Mouse (Mus musculus) ES-E14 (cell line): Measurements from ENCODE around the gene Mafk. TPM values are rescaled to one million over a fixed set of nuclear protein-coding genes. Genes with fewer than 3 reads are reported as not detected.

Experiments
- DNase-seq: peaks from one replicate; pipeline ENCODE4 v3.0.0-alpha.2; 2013; ENCODE audit warnings: low read depth, low spot score
- H3K27ac ChIP-seq: 2 replicates; pipeline ENCODE4 v1.5.1; 2012; ENCODE audit warnings: low read depth, mild to moderate bottlenecking, low read length, moderate library complexity, mixed read lengths; ENCODE audit not compliant: poor library complexity, insufficient read depth, severe bottlenecking
- H3K36me3 ChIP-seq: 2 replicates; pipeline ENCODE4 v1.6.1; 2012; ENCODE audit warnings: mild to moderate bottlenecking, low read length, moderate library complexity, mixed read lengths; ENCODE audit not compliant: control insufficient read depth, poor library complexity, insufficient read depth, severe bottlenecking
- H3K4me1 ChIP-seq, 2 experiments: fragments of 150-350 bp in 1 of 2; sonication (generic) in 1 of 2; 2 replicates each; pipeline ENCODE4 v1.6.1; 2012; ENCODE audit warnings: low read length in 2 of 2, mild to moderate bottlenecking in 1 of 2, mixed read lengths in 1 of 2; ENCODE audit not compliant: control insufficient read depth in 2 of 2, insufficient read depth in 2 of 2, poor library complexity in 1 of 2
- H3K4me3 ChIP-seq, 2 experiments: fragments of 150-350 bp in 1 of 2; sonication (generic) in 1 of 2; 2 replicates each; pipeline ENCODE4 v1.5.1; 2012; ENCODE audit warnings: low read length in 2 of 2, low read depth in 1 of 2, mild to moderate bottlenecking in 1 of 2, mixed read lengths in 1 of 2; ENCODE audit not compliant: insufficient read depth in 1 of 2, poor library complexity in 1 of 2, severe bottlenecking in 1 of 2
- H3K9ac ChIP-seq: 2 replicates; pipeline ENCODE4 v1.6.1; 2012; ENCODE audit warnings: low read depth, mild to moderate bottlenecking, low read length, mixed read lengths; ENCODE audit not compliant: poor library complexity, insufficient read depth, severe bottlenecking
- H3K9me3 ChIP-seq: fragments of 150-350 bp; sonication (generic); 2 replicates; pipeline ENCODE4 v1.6.1; 2012; ENCODE audit warnings: low read depth, mild to moderate bottlenecking, low read length; ENCODE audit not compliant: control insufficient read depth, insufficient read depth
- CHD2 ChIP-seq: IDR thresholded peaks from 2 replicates; pipeline ENCODE4 v1.6.1; 2014; ENCODE audit warnings: mild to moderate bottlenecking, low read depth, low read length, inconsistent platforms
- HCFC1 ChIP-seq: IDR thresholded peaks from 2 replicates; pipeline ENCODE4 v1.6.1; 2012; ENCODE audit warnings: low read length, inconsistent platforms, borderline replicate concordance; ENCODE audit not compliant: insufficient read depth
- MAFK ChIP-seq: IDR thresholded peaks from 2 replicates; pipeline ENCODE4 v1.6.1; 2014; ENCODE audit warnings: mild to moderate bottlenecking, low read depth, low read length, inconsistent platforms; ENCODE audit not compliant: insufficient read depth
- ZC3H11A ChIP-seq: IDR thresholded peaks from 2 replicates; pipeline ENCODE4 v1.6.1; 2012; ENCODE audit warnings: low read depth, mild to moderate bottlenecking, inconsistent platforms, low read length, borderline replicate concordance
- ZNF384 ChIP-seq: IDR thresholded peaks from 2 replicates; pipeline ENCODE4 v1.6.1; 2012; ENCODE audit warnings: low read depth, low read length, inconsistent platforms
- in situ Hi-C, 2 experiments: fragments of 600-800 bp; cut with MboI; formaldehyde crosslinking; loops; one replicate each; pipeline ENCODE4 v1.15.1; 2025; ENCODE audit warnings: low sequenced_read_pairs in 2 of 2, inconsistent platforms in 1 of 2; ENCODE audit not compliant: unreplicated experiment in 2 of 2
- total RNA-seq: library from RNA; depleted of rRNA; stranded (reverse); fragments of 300-350 nt; gene quantifications from 2 replicates; pipeline ENCODE4 v1.2.3, GENCODE M21; 2012

Gene Mafk
- total RNA-seq, 1 experiment: 19.9 TPM

DNA sequence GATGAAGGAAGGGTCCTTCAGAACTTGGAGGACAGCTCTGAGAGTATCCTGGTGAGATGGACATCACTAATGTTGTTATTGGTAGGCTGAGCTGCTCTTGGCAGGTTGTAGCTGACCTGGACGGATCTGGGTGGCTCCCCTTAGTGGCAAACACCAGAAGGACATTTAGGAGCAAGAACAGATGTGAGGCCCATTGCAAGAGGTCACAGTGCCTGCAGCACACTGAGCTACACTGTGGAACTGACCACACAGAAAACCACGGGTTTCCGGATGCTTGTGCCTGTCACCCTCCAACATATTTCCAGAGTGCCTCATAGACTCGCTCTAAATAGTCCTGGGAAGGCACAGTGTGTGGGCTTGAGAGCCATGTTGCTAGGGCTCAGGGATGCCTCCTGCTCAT is 1.8 kb upstream of the Mafk start:
- TF ChIP-seq MAFK: no peak
- no peak for TF ChIP-seq ZNF384
- no peak for TF ChIP-seq CHD2
- no peak for TF ChIP-seq ZC3H11A
- TF ChIP-seq HCFC1: no peak
- H3K4me1 ChIP-seq: peaks cover 3 to 13% of the 10 kb centered on the region in 2 experiments; a peak in 2 of 4 replicates
- H3K9me3 ChIP-seq: no peaks in the 10 kb centered on the region
- no peak overlapping the region for H3K9ac ChIP-seq
- H3K4me3 ChIP-seq: no peak overlapping the region
- in situ Hi-C loops: no loop called here
- DNase-seq: no peak
- H3K36me3 ChIP-seq: no peaks in the 10 kb centered on the region; the same call in 1 of the 2 replicates
- H3K27ac ChIP-seq: no peak overlapping the region

DNA sequence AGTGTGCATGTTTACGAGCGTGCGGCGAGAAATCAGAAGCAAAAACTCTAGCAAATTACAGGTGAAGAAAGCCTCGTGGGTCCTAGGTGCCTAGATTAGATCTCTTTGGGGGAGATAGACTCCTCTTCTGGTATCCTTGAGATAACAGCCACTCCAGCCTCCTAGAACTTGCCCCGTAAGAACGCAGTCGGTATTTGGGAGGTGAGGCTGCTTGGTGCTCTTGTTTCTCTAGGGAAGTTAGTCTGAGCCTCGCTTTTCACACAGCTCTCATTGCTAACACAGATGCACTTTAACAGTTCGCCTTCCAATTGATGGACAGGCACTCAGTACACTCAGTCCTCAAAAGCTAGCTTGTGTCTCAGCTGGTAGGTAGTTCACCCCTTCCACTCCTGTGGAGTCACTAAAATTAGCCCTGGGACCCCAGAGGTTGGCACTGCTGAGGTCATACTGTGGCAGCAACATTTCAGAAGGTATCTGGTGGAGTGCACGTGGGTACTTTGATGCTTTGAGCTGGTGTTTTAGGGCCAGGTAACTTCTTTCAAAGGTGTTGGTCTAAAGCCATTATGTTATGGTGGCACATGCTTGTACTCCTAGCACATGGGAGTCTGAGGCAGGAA is 954 bp downstream of the Mafk start:
- H3K36me3 ChIP-seq: peaks cover under 1% of the 10 kb centered on the region; the same call in 1 of the 2 replicates
- H3K9ac ChIP-seq: peak overlapping the region; percentile 86
- peak overlapping the region; percentile 0; the same call in 1 of the 2 replicates for H3K27ac ChIP-seq
- H3K9me3 ChIP-seq: no peaks in the 10 kb centered on the region
- no peak for DNase-seq
- TF ChIP-seq ZC3H11A: no peak
- TF ChIP-seq HCFC1: no peak
- TF ChIP-seq ZNF384: no peak
- no peak for TF ChIP-seq MAFK
- no peak for TF ChIP-seq CHD2
- peak overlapping the region; percentile 68 to 92 for H3K4me3 ChIP-seq
- in situ Hi-C loops: no loop called here
- H3K4me1 ChIP-seq: peaks cover 3 to 20% of the 10 kb centered on the region in 2 experiments; a peak in 2 of 4 replicates

DNA sequence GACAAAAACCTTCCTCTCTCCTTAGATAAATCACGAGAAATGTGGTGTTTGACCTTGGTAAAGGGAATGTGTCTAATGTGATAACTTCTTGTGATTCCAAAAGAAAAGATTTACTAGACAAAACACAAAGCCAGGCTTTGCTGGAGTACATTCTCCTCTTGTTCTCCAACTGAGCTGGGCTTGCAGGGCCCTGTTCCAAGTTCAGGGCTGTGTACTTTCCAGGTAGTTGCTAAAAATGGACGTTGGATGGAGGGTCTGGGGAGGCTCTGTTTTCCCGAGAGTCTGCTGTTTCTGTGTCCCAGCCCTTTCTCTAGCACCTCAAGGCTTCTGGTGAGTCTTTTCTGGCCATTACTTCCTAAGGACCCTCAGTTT is 1.6 kb downstream of the Mafk start:
- H3K9ac ChIP-seq: no peak overlapping the region
- no peak for DNase-seq
- H3K4me1 ChIP-seq: peaks cover 3 to 21% of the 10 kb centered on the region in 2 experiments; a peak in 1 of 4 replicates
- no peak overlapping the region for H3K4me3 ChIP-seq
- TF ChIP-seq ZNF384: no peak
- no peak for TF ChIP-seq HCFC1
- no peak for TF ChIP-seq CHD2
- TF ChIP-seq MAFK: no peak
- no peak for TF ChIP-seq ZC3H11A
- in situ Hi-C loops: no loop called here
- no peak overlapping the region for H3K27ac ChIP-seq
- no peaks in the 10 kb centered on the region for H3K9me3 ChIP-seq
- peaks cover 2% of the 10 kb centered on the region; the same call in 1 of the 2 replicates for H3K36me3 ChIP-seq

DNA sequence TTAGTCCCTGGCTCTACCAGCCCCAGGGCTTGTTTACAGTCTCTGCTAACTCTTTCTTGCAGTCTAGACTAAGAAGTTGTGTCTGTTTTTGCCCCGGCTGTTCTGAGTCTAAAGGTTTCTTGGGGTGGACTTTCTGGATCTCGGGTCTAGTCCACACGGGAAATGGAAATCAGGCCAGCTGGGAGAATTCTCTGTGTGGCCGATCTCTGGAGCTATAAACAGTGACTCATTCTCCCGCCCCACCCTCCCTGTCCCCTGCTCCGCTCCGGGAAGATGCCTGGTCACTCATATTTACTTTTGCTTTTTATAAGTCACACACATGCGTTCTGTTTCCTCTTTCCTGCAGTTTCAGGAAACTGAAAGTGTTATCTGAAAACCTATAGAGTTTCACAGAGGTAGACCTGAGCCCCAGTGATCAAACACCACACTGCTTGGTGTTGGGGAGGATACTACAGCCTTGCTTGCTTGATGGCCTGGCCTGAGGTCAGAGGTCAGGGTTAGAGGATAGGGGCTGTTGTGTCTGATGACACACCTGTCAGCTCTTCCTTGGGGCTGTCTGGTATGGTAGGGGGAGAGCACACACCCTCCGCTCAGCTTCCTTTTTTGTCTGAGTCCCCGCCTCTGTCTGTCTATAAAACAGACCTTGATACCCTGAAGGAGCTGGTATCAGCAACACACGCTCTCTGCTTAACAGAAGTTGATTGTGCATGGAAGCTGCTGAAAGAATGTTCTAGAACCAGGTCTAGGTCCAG is 2.2 kb downstream of the Mafk start:
- no peak overlapping the region for H3K27ac ChIP-seq
- H3K4me3 ChIP-seq: no peak overlapping the region
- H3K36me3 ChIP-seq: peaks cover 2% of the 10 kb centered on the region; the same call in 1 of the 2 replicates
- TF ChIP-seq CHD2 (no peak), ZNF384 (no peak), ZC3H11A (no peak), HCFC1 (no peak), MAFK (no peak)
- no peak overlapping the region for H3K9ac ChIP-seq
- no peaks in the 10 kb centered on the region for H3K9me3 ChIP-seq
- DNase-seq: no peak
- in situ Hi-C loops: no loop called here
- peaks cover 3 to 23% of the 10 kb centered on the region in 2 experiments; a peak in 1 of 4 replicates for H3K4me1 ChIP-seq
